Mouse (Mus musculus) CD4-positive helper T cell, adult 2 months (primary cell): ENCODE measurements at regions not wholly inside any gene's neighbourhood (a gene's known extent, or its start where the extent isn't known, plus 50 kb on each side); places are given as distances from the start of the nearest gene placed in this dataset.
"Not testable (repeated sequence)": the region's sequence is repeated elsewhere in the genome, so short reads cannot be mapped to it uniquely, and the experiment has no call there.

Experiments used
- DNase-seq: peaks from one replicate; pipeline ENCODE4 v3.0.0-alpha.2; 2012; ENCODE audit warnings: low read depth, missing footprints, low spot score

- peak; percentile 22 for DNase-seq
Measured at GRCm38 (mm10) chrX:75734628-75735302, 140.2 kb downstream of the Pls3 start.

GRCm38 (mm10) chrX:75733651-75734050 is 141.3 kb downstream of the Pls3 start:
- not testable (repeated sequence) for DNase-seq

GRCm38 (mm10) chrX:75729791-75730190 is 145.2 kb downstream of the Pls3 start:
- not testable (repeated sequence) for DNase-seq

- DNase-seq = no peak
Measured at GRCm38 (mm10) chrX:75728507-75728906, 146.5 kb downstream of the Pls3 start.

GRCm38 (mm10) chrX:75723542-75723941 is 145.5 kb upstream of the Rab39b start:
- DNase-seq = not testable (repeated sequence)

GRCm38 (mm10) chrX:75699949-75700348 is 121.9 kb upstream of the Rab39b start:
- no peak for DNase-seq

GRCm38 (mm10) chrX:75675271-75675670 is 97.2 kb upstream of the Rab39b start:
- DNase-seq = not testable (repeated sequence)

GRCm38 (mm10) chrX:75673920-75674665 is 96.1 kb upstream of the Rab39b start:
- DNase-seq = peak; percentile 95

GRCm38 (mm10) chrX:75673586-75673919 is 95.5 kb upstream of the Rab39b start:
- DNase-seq = no peak

GRCm38 (mm10) chrX:75672976-75673375 is 94.9 kb upstream of the Rab39b start:
- peak; percentile 6 for DNase-seq

- DNase-seq = no peak
Measured at GRCm38 (mm10) chrX:75667636-75668035, 89.6 kb upstream of the Rab39b start.

GRCm38 (mm10) chrX:75643402-75643801 is 65.4 kb upstream of the Rab39b start:
- no peak for DNase-seq
